Mouse (Mus musculus) kidney, postnatal 36 days (tissue): ENCODE data around the gene Tnfrsf1b.
A peak's percentile ranks its signal among the peaks of the same experiment; 100 is the strongest.

Experiments
- DNase-seq, 2 experiments: peaks; one replicate each; pipeline ENCODE4 v3.0.0; 2021 to 2022; ENCODE audit warnings: mixed read lengths in 2 of 2

Gene Tnfrsf1b

GRCm38 (mm10) chr4:145217046-145217445 is 29.6 kb downstream of the Tnfrsf1b start:
- DNase-seq, result no peak

- peak; percentile 30 to 37 for DNase-seq
Measured at GRCm38 (mm10) chr4:145215396-145215795, 31.3 kb downstream of the Tnfrsf1b start.

- DNase-seq, result no peak
Measured at GRCm38 (mm10) chr4:145214786-145215174, 31.9 kb downstream of the Tnfrsf1b start.

- DNase-seq, result peak; percentile 90 to 93
Measured at GRCm38 (mm10) chr4:145213999-145214785, 32.5 kb downstream of the Tnfrsf1b start.

- DNase-seq, result no peak
Measured at GRCm38 (mm10) chr4:145211076-145211475, 35.6 kb downstream of the Tnfrsf1b start.

- DNase-seq, result no peak
Measured at GRCm38 (mm10) chr4:145210564-145210963, 36.1 kb downstream of the Tnfrsf1b start.

- DNase-seq, result no peak
Measured at GRCm38 (mm10) chr4:145209690-145210088, 37.0 kb downstream of the Tnfrsf1b start.

GRCm38 (mm10) chr4:145209076-145209689 is 37.5 kb downstream of the Tnfrsf1b start:
- DNase-seq, result no peak

- no peak for DNase-seq
Measured at GRCm38 (mm10) chr4:145207718-145208371, 38.8 kb downstream of the Tnfrsf1b start.

- no peak for DNase-seq
Measured at GRCm38 (mm10) chr4:145204779-145205178, 41.9 kb downstream of the Tnfrsf1b start.

- no peak for DNase-seq
Measured at GRCm38 (mm10) chr4:145203305-145203704, 43.4 kb downstream of the Tnfrsf1b start.

GRCm38 (mm10) chr4:145201424-145201823 is 45.2 kb downstream of the Tnfrsf1b start:
- DNase-seq, result no peak

GRCm38 (mm10) chr4:145199982-145200699 is 46.5 kb downstream of the Tnfrsf1b start:
- DNase-seq, result peak in 1 of 2 experiments; percentile 23

GRCm38 (mm10) chr4:145196586-145196985 is 50.1 kb downstream of the Tnfrsf1b start:
- DNase-seq, result peak in 1 of 2 experiments; percentile 33

GRCm38 (mm10) chr4:145195172-145195571 is 51.5 kb downstream of the Tnfrsf1b start:
- no peak for DNase-seq

GRCm38 (mm10) chr4:145194559-145195162 is 52.0 kb downstream of the Tnfrsf1b start, which contains the start of gene Vps13d:
Vps13d (minus strand) TSS chr4:145195005.
- DNase-seq, result peak; percentile 94 to 97

- DNase-seq, result peak; percentile 72 to 74
Measured at GRCm38 (mm10) chr4:145193991-145194511, 52.6 kb downstream of the Tnfrsf1b start.

GRCm38 (mm10) chr4:145193406-145193805 is 53.3 kb downstream of the Tnfrsf1b start:
- no peak for DNase-seq

- peak; percentile 66 to 78 for DNase-seq
Measured at GRCm38 (mm10) chr4:145192686-145193085, 54.0 kb downstream of the Tnfrsf1b start.

- DNase-seq, result no peak
Measured at GRCm38 (mm10) chr4:145188561-145188960, 58.1 kb downstream of the Tnfrsf1b start.

- DNase-seq, result peak; percentile 34 to 39
Measured at GRCm38 (mm10) chr4:145187619-145188018, 59.1 kb downstream of the Tnfrsf1b start.

- no peak for DNase-seq
Measured at GRCm38 (mm10) chr4:145178918-145179549, 67.6 kb downstream of the Tnfrsf1b start.
